Comparison of ENCODE assay signal across 14 mouse cellular contexts in genomic region chr4:128689739-128690304, GRCm38 (mm10). TPM values are rescaled to one million over a fixed set of nuclear protein-coding genes. Genes with fewer than 3 reads are reported as not detected.
DNase-seq lines count a peak whose midpoint lies in the region; ATAC-seq and TF ChIP-seq lines count a peak whose summit lies in the region.
"Had no signal": no experiment of that assay in that cellular context is flagged by ENCODE, and none has a peak within 500 bp of the region (broad histone marks: within the 10 kb centered on the region; RNA-seq: fewer than 3 reads in every experiment).

No protein-coding gene starts in this region.

- H3K27me3 ChIP-seq in embryonic facial prominence, embryonic 12.5 days = no peaks in the 10 kb centered on the region
- no peaks in the 10 kb centered on the region for H3K27me3 ChIP-seq in hindbrain, embryonic 16.5 days (replicated peaks; ENCODE audit: control insufficient read depth, insufficient read depth, low read length)
- no peaks in the 10 kb centered on the region for H3K27me3 ChIP-seq in neural tube, embryonic 12.5 days (replicated peaks)

- H3K9ac ChIP-seq in embryonic facial prominence, embryonic 12.5 days = no peak overlapping the region
- peak overlapping the region; percentile 54 for H3K9ac ChIP-seq in hindbrain, embryonic 16.5 days (ENCODE audit: low read depth, low read length)
- no peak overlapping the region; the same call in 1 of the 2 replicates for H3K9ac ChIP-seq in neural tube, embryonic 12.5 days

- H3K36me3 ChIP-seq in embryonic facial prominence, embryonic 12.5 days = no peaks in the 10 kb centered on the region
- H3K36me3 ChIP-seq in hindbrain, embryonic 16.5 days (ENCODE audit: control insufficient read depth, insufficient read depth, low read length) = no peaks in the 10 kb centered on the region
- H3K36me3 ChIP-seq in neural tube, embryonic 12.5 days = no peaks in the 10 kb centered on the region

- H3K4me1 ChIP-seq in embryonic facial prominence, embryonic 12.5 days = peaks cover 66% of the 10 kb centered on the region
- peaks cover 53% of the 10 kb centered on the region for H3K4me1 ChIP-seq in hindbrain, embryonic 16.5 days (ENCODE audit: control insufficient read depth, insufficient read depth, low read depth, low read length)
- peaks cover 59% of the 10 kb centered on the region for H3K4me1 ChIP-seq in neural tube, embryonic 12.5 days

- WGBS in embryonic facial prominence, embryonic 12.5 days = 57% methylated on average over 6 of the region's 6 CpGs
- 54% methylated on average over 6 of the region's 6 CpGs for WGBS in hindbrain, embryonic 16.5 days
- WGBS in neural tube, embryonic 12.5 days = 65% methylated on average over 6 of the region's 6 CpGs

- H3K9me3 ChIP-seq in embryonic facial prominence, embryonic 12.5 days = no peaks in the 10 kb centered on the region
- H3K9me3 ChIP-seq in hindbrain, embryonic 16.5 days (ENCODE audit: control insufficient read depth, low read length) = no peaks in the 10 kb centered on the region
- no peaks in the 10 kb centered on the region for H3K9me3 ChIP-seq in neural tube, embryonic 12.5 days

- ATAC-seq in embryonic facial prominence, embryonic 12.5 days (ENCODE audit: insufficient number of reproducible peaks, insufficient read depth, low FRiP score, low TSS enrichment) = no peak
- no peak for ATAC-seq in hindbrain, embryonic 16.5 days
- no peak for ATAC-seq in neural tube, embryonic 12.5 days (ENCODE audit: low FRiP score, low read depth)

- H3K4me2 ChIP-seq in embryonic facial prominence, embryonic 12.5 days (replicated peaks) = no peak overlapping the region
- H3K4me2 ChIP-seq in hindbrain, embryonic 16.5 days (ENCODE audit: low read length) = peak overlapping the region; percentile 54
- peak overlapping the region; percentile 52 for H3K4me2 ChIP-seq in neural tube, embryonic 12.5 days (replicated peaks)

- peak overlapping the region; percentile 57; the same call in 1 of the 2 replicates for H3K27ac ChIP-seq in left cerebral cortex, adult 2 months
- H3K27ac ChIP-seq in embryonic facial prominence, embryonic 12.5 days = 0 out of 2 replicates have a peak overlapping the region, but pooled peaks have one; percentile 23
- H3K27ac ChIP-seq in hindbrain, embryonic 16.5 days (ENCODE audit: low read depth, low read length) = no peak overlapping the region; the same call in 1 of the 2 replicates
- H3K27ac ChIP-seq in neural tube, embryonic 12.5 days = no peak overlapping the region
- H3K27ac ChIP-seq: stomach, postnatal 0 days had no signal

- no peak for TF ChIP-seq CTCF in left cerebral cortex, adult 2 months (IDR thresholded peaks at IDR 0.05)

- intact Hi-C loops in left cerebral cortex, adult 2 months (cut with DNase I) = loop anchor here (2.0 kb wide), 1 partner anchor 35 kb away; the partner anchor contains the start of gene Phc2

- H3K4me3 ChIP-seq in left cerebral cortex, adult 2 months = no peak overlapping the region
- no peak overlapping the region for H3K4me3 ChIP-seq in embryonic facial prominence, embryonic 12.5 days
- peak overlapping the region; percentile 27 for H3K4me3 ChIP-seq in hindbrain, embryonic 16.5 days (ENCODE audit: low read length)
- H3K4me3 ChIP-seq in neural tube, embryonic 12.5 days = peak overlapping the region; percentile 9; the same call in 1 of the 2 replicates

- no peak for DNase-seq in left cerebral cortex, adult 2 months (ENCODE audit: extremely low spot score in 1 of 2, low spot score in 2 of 2)
- DNase-seq in left cerebral cortex, adult 8-10 months (ENCODE audit: low spot score in 2 of 2) = no peak
- no peak for DNase-seq in testis, postnatal 10 days (ENCODE audit: low spot score)
- DNase-seq in ovary, postnatal 36 days (ENCODE audit: low spot score) = no peak
- no peak for DNase-seq in cerebellum, adult 8-10 months
- DNase-seq: adrenal gland, postnatal 25 days; cerebellum, adult 11 months; embryo, embryonic 11 days; gastrocnemius, postnatal 14 days; kidney, adult 18-20 months had no signal

RNA-seq across cellular contexts. Expression of gene Phc2, which starts 35.3 kb away (rescaled TPM):
- 10 to 100 TPM; 84.8 to 90.6 TPM for total RNA-seq in left cerebral cortex, adult 2 months (2021)
- 10 to 100 TPM; 88.6 to 92.0 (median 90.0) TPM for total RNA-seq in left cerebral cortex, adult 8-10 months (2022)
- 82.4 and 106 TPM in 2 replicates for polyA plus RNA-seq in embryonic facial prominence, embryonic 12.5 days (2016; fragmentation: Nextera tagmentation; extraction: Ambion mirVana)
- 19.9 and 23.5 TPM in 2 replicates for polyA plus RNA-seq in hindbrain, embryonic 16.5 days (2015; fragmentation: Nextera tagmentation; extraction: Ambion mirVana)
- polyA plus RNA-seq in neural tube, embryonic 12.5 days (2016; fragmentation: Nextera tagmentation; extraction: Ambion mirVana) = 163 and 167 TPM in 2 replicates

Comparison
In these comparisons a context has a peak if more than half of its experiments do, and no peak if none do; other contexts are left out.
1. H3K27ac ChIP-seq: peak in left cerebral cortex, adult 2 months (single experiment) and embryonic facial prominence, embryonic 12.5 days (single experiment); none in hindbrain, embryonic 16.5 days (single experiment) and neural tube, embryonic 12.5 days (single experiment).
2. H3K4me3 ChIP-seq: peak in hindbrain, embryonic 16.5 days (single experiment) and neural tube, embryonic 12.5 days (single experiment); none in left cerebral cortex, adult 2 months (single experiment) and embryonic facial prominence, embryonic 12.5 days (single experiment).